Mouse (Mus musculus): ENCODE measurements around the gene Zmynd12. TPM values are rescaled to one million over a fixed set of nuclear protein-coding genes. Genes with fewer than 3 reads are reported as not detected.
A peak's percentile ranks its signal among the peaks of the same experiment; 100 is the strongest.

The Zmynd12 gene
- polyA plus RNA-seq, 1 experiment from 2014 or later = 0.27 TPM

- no peak overlapping the region for H3K4me3 ChIP-seq
- H3K9me3 ChIP-seq = no peaks in the 10 kb centered on the region
- ATAC-seq (replicated peaks) = no peak
- 97% methylated on average over 3 of the region's 3 CpGs for WGBS
- no peaks in the 10 kb centered on the region for H3K36me3 ChIP-seq
- peaks cover 28% of the 10 kb centered on the region for H3K4me1 ChIP-seq
- no peaks in the 10 kb centered on the region for H3K27me3 ChIP-seq
- no peak overlapping the region for H3K9ac ChIP-seq (replicated peaks)
- no peak overlapping the region for H3K4me2 ChIP-seq (replicated peaks)
- H3K27ac ChIP-seq (replicated peaks) = no peak overlapping the region
These were observed 4.7 kb upstream of the Zmynd12 start for GRCm38 (mm10) chr4:119417894-119418293.

GRCm38 (mm10) chr4:119421191-119421590 lies 1.4 kb upstream of the Zmynd12 start:
- no peak for ATAC-seq (replicated peaks)
- Histone ChIP-seq H3K36me3 (no peaks in the 10 kb centered on the region), H3K4me1 (peaks cover 20% of the 10 kb centered on the region), H3K27me3 (no peaks in the 10 kb centered on the region), H3K4me3 (peak overlapping the region; percentile 77), H3K9me3 (no peaks in the 10 kb centered on the region), H3K4me2 (replicated peaks) (peak overlapping the region; percentile 97), H3K9ac (replicated peaks) (peak overlapping the region; percentile 78; the same call in 1 of the 2 replicates), H3K27ac (replicated peaks) (no peak overlapping the region)
- 81% methylated on average over 3 of the region's 3 CpGs for WGBS

GRCm38 (mm10) chr4:119421921-119422293 lies 707 bp upstream of the Zmynd12 start:
- peak; percentile 67 for ATAC-seq (replicated peaks)
- H3K4me3 ChIP-seq = peak overlapping the region; percentile 77
- H3K9ac ChIP-seq (replicated peaks) = peak overlapping the region; percentile 78
- no peaks in the 10 kb centered on the region for H3K27me3 ChIP-seq
- H3K36me3 ChIP-seq = no peaks in the 10 kb centered on the region
- H3K4me1 ChIP-seq = peaks cover 20% of the 10 kb centered on the region
- peak overlapping the region; percentile 86 for H3K27ac ChIP-seq (replicated peaks)
- H3K9me3 ChIP-seq = no peaks in the 10 kb centered on the region
- peak overlapping the region; percentile 97 for H3K4me2 ChIP-seq (replicated peaks)
- under 1% methylated on average over 31 of the region's 31 CpGs for WGBS

- H3K4me1 ChIP-seq = peaks cover 20% of the 10 kb centered on the region
- H3K9me3 ChIP-seq = no peaks in the 10 kb centered on the region
- ATAC-seq (replicated peaks) = no peak
- no peaks in the 10 kb centered on the region for H3K27me3 ChIP-seq
- H3K4me2 ChIP-seq (replicated peaks) = no peak overlapping the region
- no peak overlapping the region for H3K4me3 ChIP-seq
- 85% methylated on average over 2 of the region's 2 CpGs for WGBS
- no peaks in the 10 kb centered on the region for H3K36me3 ChIP-seq
- no peak overlapping the region for H3K9ac ChIP-seq (replicated peaks)
- H3K27ac ChIP-seq (replicated peaks) = no peak overlapping the region
These were observed 2.5 kb downstream of the Zmynd12 start for GRCm38 (mm10) chr4:119425077-119425476.

- WGBS = 77% methylated on average over 2 of the region's 2 CpGs
- Histone ChIP-seq H3K4me1 (peaks cover 20% of the 10 kb centered on the region), H3K4me3 (no peak overlapping the region), H3K9ac (replicated peaks) (no peak overlapping the region), H3K9me3 (no peaks in the 10 kb centered on the region), H3K4me2 (replicated peaks) (no peak overlapping the region), H3K36me3 (no peaks in the 10 kb centered on the region), H3K27me3 (no peaks in the 10 kb centered on the region), H3K27ac (replicated peaks) (no peak overlapping the region)
- ATAC-seq (replicated peaks) = no peak
These were observed 3.0 kb downstream of the Zmynd12 start for GRCm38 (mm10) chr4:119425601-119426000.

GRCm38 (mm10) chr4:119427680-119428079 lies 5.1 kb downstream of the Zmynd12 start:
- ATAC-seq (replicated peaks) = no peak
- H3K27ac ChIP-seq (replicated peaks) = no peak overlapping the region
- peaks cover 9% of the 10 kb centered on the region; the same call in 1 of the 2 replicates for H3K4me1 ChIP-seq
- H3K9ac ChIP-seq (replicated peaks) = no peak overlapping the region
- no peaks in the 10 kb centered on the region for H3K36me3 ChIP-seq
- H3K4me3 ChIP-seq = no peak overlapping the region
- no peak overlapping the region for H3K4me2 ChIP-seq (replicated peaks)
- 53% methylated on average over 2 of the region's 2 CpGs for whole genome bisulfite sequencing
- no peaks in the 10 kb centered on the region for H3K27me3 ChIP-seq
- H3K9me3 ChIP-seq = no peaks in the 10 kb centered on the region

GRCm38 (mm10) chr4:119430678-119431077 lies 8.1 kb downstream of the Zmynd12 start:
- Histone ChIP-seq H3K9me3 (no peaks in the 10 kb centered on the region), H3K4me2 (replicated peaks) (no peak overlapping the region), H3K27me3 (no peaks in the 10 kb centered on the region), H3K27ac (replicated peaks) (no peak overlapping the region), H3K4me3 (no peak overlapping the region), H3K36me3 (no peaks in the 10 kb centered on the region), H3K9ac (replicated peaks) (no peak overlapping the region), H3K4me1 (no peaks in the 10 kb centered on the region)
- no peak for ATAC-seq (replicated peaks)
- WGBS = 26% methylated on average over 5 of the region's 5 CpGs

GRCm38 (mm10) chr4:119437936-119438335 lies 15.3 kb downstream of the Zmynd12 start:
- ATAC-seq (replicated peaks) = no peak
- Histone ChIP-seq H3K4me1 (no peaks in the 10 kb centered on the region), H3K9ac (replicated peaks) (no peak overlapping the region), H3K27ac (replicated peaks) (no peak overlapping the region), H3K9me3 (no peaks in the 10 kb centered on the region), H3K27me3 (no peaks in the 10 kb centered on the region), H3K4me2 (replicated peaks) (no peak overlapping the region), H3K4me3 (no peak overlapping the region), H3K36me3 (no peaks in the 10 kb centered on the region)
- 95% methylated on average over 2 of the region's 2 CpGs for WGBS

GRCm38 (mm10) chr4:119441836-119442235 lies 19.2 kb downstream of the Zmynd12 start:
- H3K4me2 ChIP-seq (replicated peaks) = no peak overlapping the region
- no peak overlapping the region for H3K27ac ChIP-seq (replicated peaks)
- WGBS = 91% methylated on average over 4 of the region's 4 CpGs
- no peak overlapping the region for H3K4me3 ChIP-seq
- no peaks in the 10 kb centered on the region for H3K27me3 ChIP-seq
- H3K9ac ChIP-seq (replicated peaks) = no peak overlapping the region
- H3K9me3 ChIP-seq = no peaks in the 10 kb centered on the region
- ATAC-seq (replicated peaks) = no peak
- no peaks in the 10 kb centered on the region for H3K36me3 ChIP-seq
- H3K4me1 ChIP-seq = no peaks in the 10 kb centered on the region

GRCm38 (mm10) chr4:119442539-119442938 lies 19.9 kb downstream of the Zmynd12 start:
- no peaks in the 10 kb centered on the region for H3K27me3 ChIP-seq
- no peaks in the 10 kb centered on the region for H3K4me1 ChIP-seq
- no peak overlapping the region for H3K27ac ChIP-seq (replicated peaks)
- H3K4me2 ChIP-seq (replicated peaks) = no peak overlapping the region
- no peaks in the 10 kb centered on the region for H3K36me3 ChIP-seq
- no peak overlapping the region for H3K9ac ChIP-seq (replicated peaks)
- 41% methylated on average over 6 of the region's 6 CpGs for WGBS
- H3K4me3 ChIP-seq = no peak overlapping the region
- no peaks in the 10 kb centered on the region for H3K9me3 ChIP-seq
- ATAC-seq (replicated peaks) = no peak

GRCm38 (mm10) chr4:119447261-119447660 lies 24.6 kb downstream of the Zmynd12 start:
- no peak overlapping the region for H3K4me2 ChIP-seq (replicated peaks)
- 93% methylated on average over 6 of the region's 6 CpGs for WGBS
- no peaks in the 10 kb centered on the region for H3K27me3 ChIP-seq
- no peaks in the 10 kb centered on the region for H3K36me3 ChIP-seq
- no peaks in the 10 kb centered on the region for H3K4me1 ChIP-seq
- no peak for ATAC-seq (replicated peaks)
- no peak overlapping the region for H3K9ac ChIP-seq (replicated peaks)
- no peak overlapping the region for H3K27ac ChIP-seq (replicated peaks)
- H3K9me3 ChIP-seq = no peaks in the 10 kb centered on the region
- H3K4me3 ChIP-seq = no peak overlapping the region

- Histone ChIP-seq H3K4me2 (replicated peaks) (no peak overlapping the region), H3K9ac (replicated peaks) (no peak overlapping the region), H3K36me3 (no peaks in the 10 kb centered on the region), H3K4me3 (no peak overlapping the region), H3K9me3 (no peaks in the 10 kb centered on the region), H3K4me1 (no peaks in the 10 kb centered on the region), H3K27me3 (no peaks in the 10 kb centered on the region), H3K27ac (replicated peaks) (no peak overlapping the region)
- ATAC-seq (replicated peaks) = no peak
- 88% methylated on average over 3 of the region's 3 CpGs for WGBS
These were observed 25.2 kb downstream of the Zmynd12 start for GRCm38 (mm10) chr4:119447786-119448185.

- no peak overlapping the region for H3K27ac ChIP-seq (replicated peaks)
- WGBS = 68% methylated on average over 7 of the region's 7 CpGs
- H3K27me3 ChIP-seq = no peaks in the 10 kb centered on the region
- no peak for ATAC-seq (replicated peaks)
- no peak overlapping the region for H3K4me2 ChIP-seq (replicated peaks)
- peaks cover 7% of the 10 kb centered on the region for H3K4me1 ChIP-seq
- no peak overlapping the region for H3K4me3 ChIP-seq
- H3K36me3 ChIP-seq = no peaks in the 10 kb centered on the region
- no peaks in the 10 kb centered on the region for H3K9me3 ChIP-seq
- no peak overlapping the region for H3K9ac ChIP-seq (replicated peaks)
These were observed 27.8 kb downstream of the Zmynd12 start for GRCm38 (mm10) chr4:119450436-119450835.

Data from forebrain, embryonic 15.5 days (tissue).